Mouse (Mus musculus): ENCODE results near the gene Hsd11b1. TPM values are rescaled to one million over a fixed set of nuclear protein-coding genes. Genes with fewer than 3 reads are reported as not detected.
"Not testable (repeated sequence)": the region's sequence is repeated elsewhere in the genome, so short reads cannot be mapped to it uniquely, and the experiment has no call there.

Hsd11b1 gene
- polyA plus RNA-seq, 1 experiment, result not detected

- H3K4me3 ChIP-seq (ENCODE audit: insufficient read depth, low read length), result no peak overlapping the region
- TF ChIP-seq POLR2A (IDR thresholded peaks at IDR 0.05; ENCODE audit: borderline replicate concordance, low read depth, low read length) (no peak), CTCF (IDR thresholded peaks at IDR 0.05; ENCODE audit: low read depth, low read length) (no peak)
- no peak overlapping the region for H3K27ac ChIP-seq (ENCODE audit: insufficient read depth, low read depth, low read length)
- no peaks in the 10 kb centered on the region for H3K4me1 ChIP-seq (ENCODE audit: control insufficient read depth, insufficient read depth, low read length)
These were observed 36.1 kb upstream of the Hsd11b1 start for GRCm38 (mm10) chr1:193299995-193300394.

- Histone ChIP-seq H3K4me3 (ENCODE audit: insufficient read depth, low read length) (no peak overlapping the region), H3K4me1 (ENCODE audit: control insufficient read depth, insufficient read depth, low read length) (no peaks in the 10 kb centered on the region), H3K27ac (ENCODE audit: insufficient read depth, low read depth, low read length) (no peak overlapping the region)
- no peak for TF ChIP-seq POLR2A (IDR thresholded peaks at IDR 0.05; ENCODE audit: borderline replicate concordance, low read depth, low read length)
- no peak for TF ChIP-seq CTCF (IDR thresholded peaks at IDR 0.05; ENCODE audit: low read depth, low read length)
These were observed 34.4 kb upstream of the Hsd11b1 start for GRCm38 (mm10) chr1:193298141-193298765.

GRCm38 (mm10) chr1:193295920-193296319 is 32.0 kb upstream of the Hsd11b1 start:
- H3K4me1 ChIP-seq (ENCODE audit: control insufficient read depth, insufficient read depth, low read length), result no peaks in the 10 kb centered on the region
- H3K27ac ChIP-seq (ENCODE audit: insufficient read depth, low read depth, low read length), result no peak overlapping the region
- no peak for TF ChIP-seq POLR2A (IDR thresholded peaks at IDR 0.05; ENCODE audit: borderline replicate concordance, low read depth, low read length)
- no peak for TF ChIP-seq CTCF (IDR thresholded peaks at IDR 0.05; ENCODE audit: low read depth, low read length)
- H3K4me3 ChIP-seq (ENCODE audit: insufficient read depth, low read length), result no peak overlapping the region

GRCm38 (mm10) chr1:193293926-193294325 is 30.1 kb upstream of the Hsd11b1 start:
- Histone ChIP-seq H3K27ac (ENCODE audit: insufficient read depth, low read depth, low read length) (no peak overlapping the region), H3K4me1 (ENCODE audit: control insufficient read depth, insufficient read depth, low read length) (no peaks in the 10 kb centered on the region), H3K4me3 (ENCODE audit: insufficient read depth, low read length) (no peak overlapping the region)
- TF ChIP-seq CTCF (IDR thresholded peaks at IDR 0.05; ENCODE audit: low read depth, low read length) (no peak), POLR2A (IDR thresholded peaks at IDR 0.05; ENCODE audit: borderline replicate concordance, low read depth, low read length) (no peak)

GRCm38 (mm10) chr1:193293039-193293438 is 29.2 kb upstream of the Hsd11b1 start:
- Histone ChIP-seq H3K4me1 (ENCODE audit: control insufficient read depth, insufficient read depth, low read length) (no peaks in the 10 kb centered on the region), H3K4me3 (ENCODE audit: insufficient read depth, low read length) (no peak overlapping the region), H3K27ac (ENCODE audit: insufficient read depth, low read depth, low read length) (no peak overlapping the region)
- TF ChIP-seq CTCF (IDR thresholded peaks at IDR 0.05; ENCODE audit: low read depth, low read length) (no peak), POLR2A (IDR thresholded peaks at IDR 0.05; ENCODE audit: borderline replicate concordance, low read depth, low read length) (no peak)

GRCm38 (mm10) chr1:193290686-193291085 is 26.8 kb upstream of the Hsd11b1 start:
- no peak for TF ChIP-seq POLR2A (IDR thresholded peaks at IDR 0.05; ENCODE audit: borderline replicate concordance, low read depth, low read length)
- no peak for TF ChIP-seq CTCF (IDR thresholded peaks at IDR 0.05; ENCODE audit: low read depth, low read length)
- Histone ChIP-seq H3K4me1 (ENCODE audit: control insufficient read depth, insufficient read depth, low read length) (no peaks in the 10 kb centered on the region), H3K27ac (ENCODE audit: insufficient read depth, low read depth, low read length) (no peak overlapping the region), H3K4me3 (ENCODE audit: insufficient read depth, low read length) (no peak overlapping the region)

- no peak for TF ChIP-seq POLR2A (IDR thresholded peaks at IDR 0.05; ENCODE audit: borderline replicate concordance, low read depth, low read length)
- TF ChIP-seq CTCF (IDR thresholded peaks at IDR 0.05; ENCODE audit: low read depth, low read length), result no peak
- Histone ChIP-seq H3K27ac (ENCODE audit: insufficient read depth, low read depth, low read length) (no peak overlapping the region), H3K4me1 (ENCODE audit: control insufficient read depth, insufficient read depth, low read length) (no peaks in the 10 kb centered on the region), H3K4me3 (ENCODE audit: insufficient read depth, low read length) (no peak overlapping the region)
These were observed 26.0 kb upstream of the Hsd11b1 start for GRCm38 (mm10) chr1:193289914-193290313.

- TF ChIP-seq POLR2A (IDR thresholded peaks at IDR 0.05; ENCODE audit: borderline replicate concordance, low read depth, low read length), result no peak
- no peak for TF ChIP-seq CTCF (IDR thresholded peaks at IDR 0.05; ENCODE audit: low read depth, low read length)
- Histone ChIP-seq H3K4me1 (ENCODE audit: control insufficient read depth, insufficient read depth, low read length) (no peaks in the 10 kb centered on the region), H3K27ac (ENCODE audit: insufficient read depth, low read depth, low read length) (no peak overlapping the region), H3K4me3 (ENCODE audit: insufficient read depth, low read length) (no peak overlapping the region)
These were observed 25.2 kb upstream of the Hsd11b1 start for GRCm38 (mm10) chr1:193289076-193289475.

- Histone ChIP-seq H3K27ac (ENCODE audit: insufficient read depth, low read depth, low read length) (no peak overlapping the region), H3K4me3 (ENCODE audit: insufficient read depth, low read length) (no peak overlapping the region), H3K4me1 (ENCODE audit: control insufficient read depth, insufficient read depth, low read length) (no peaks in the 10 kb centered on the region)
- TF ChIP-seq CTCF (IDR thresholded peaks at IDR 0.05; ENCODE audit: low read depth, low read length) (no peak), POLR2A (IDR thresholded peaks at IDR 0.05; ENCODE audit: borderline replicate concordance, low read depth, low read length) (no peak)
These were observed 23.7 kb upstream of the Hsd11b1 start for GRCm38 (mm10) chr1:193287578-193287977.

- not testable (repeated sequence) for H3K4me1 ChIP-seq (ENCODE audit: control insufficient read depth, insufficient read depth, low read length); H3K4me3 ChIP-seq (ENCODE audit: insufficient read depth, low read length); H3K27ac ChIP-seq (ENCODE audit: insufficient read depth, low read depth, low read length)
These were observed 22.0 kb upstream of the Hsd11b1 start for GRCm38 (mm10) chr1:193285766-193286325.

All from bone marrow macrophage, adult 2 months (primary cell).